Mouse (Mus musculus): Measurements from ENCODE around the gene Bcl9l. TPM values are rescaled to one million over a fixed set of nuclear protein-coding genes. Genes with fewer than 3 reads are reported as not detected.

Bcl9l gene
- polyA plus RNA-seq, 1 experiment from 2014 or later, result 12.5 TPM

- Histone ChIP-seq H3K4me2 (no peak overlapping the region), H3K27ac (no peak overlapping the region), H3K27me3 (replicated peaks) (no peaks in the 10 kb centered on the region), H3K9ac (no peak overlapping the region), H3K36me3 (replicated peaks) (no peaks in the 10 kb centered on the region), H3K9me3 (no peaks in the 10 kb centered on the region), H3K4me3 (no peak overlapping the region), H3K4me1 (peaks cover 18% of the 10 kb centered on the region)
- no peak for ATAC-seq (replicated peaks)
- WGBS, result 48% methylated on average over 1 of the region's 1 CpGs
Measured at GRCm38 (mm10) chr9:44474327-44474726, 8.3 kb upstream of the Bcl9l start.

GRCm38 (mm10) chr9:44475936-44476335, 6.7 kb upstream of the Bcl9l start:
- no peaks in the 10 kb centered on the region for H3K9me3 ChIP-seq
- H3K4me3 ChIP-seq, result no peak overlapping the region
- H3K36me3 ChIP-seq (replicated peaks), result no peaks in the 10 kb centered on the region
- WGBS, result 96% methylated on average over 3 of the region's 3 CpGs
- H3K27me3 ChIP-seq (replicated peaks), result no peaks in the 10 kb centered on the region
- no peak for ATAC-seq (replicated peaks)
- H3K9ac ChIP-seq, result no peak overlapping the region
- H3K27ac ChIP-seq, result no peak overlapping the region
- peaks cover 22% of the 10 kb centered on the region for H3K4me1 ChIP-seq
- no peak overlapping the region for H3K4me2 ChIP-seq

- no peaks in the 10 kb centered on the region for H3K9me3 ChIP-seq
- 0 out of 2 replicates have a peak, but pooled peaks have one; percentile 7 for ATAC-seq (replicated peaks)
Measured at GRCm38 (mm10) chr9:44477339-44478228, 5.0 kb upstream of the Bcl9l start.

DNA sequence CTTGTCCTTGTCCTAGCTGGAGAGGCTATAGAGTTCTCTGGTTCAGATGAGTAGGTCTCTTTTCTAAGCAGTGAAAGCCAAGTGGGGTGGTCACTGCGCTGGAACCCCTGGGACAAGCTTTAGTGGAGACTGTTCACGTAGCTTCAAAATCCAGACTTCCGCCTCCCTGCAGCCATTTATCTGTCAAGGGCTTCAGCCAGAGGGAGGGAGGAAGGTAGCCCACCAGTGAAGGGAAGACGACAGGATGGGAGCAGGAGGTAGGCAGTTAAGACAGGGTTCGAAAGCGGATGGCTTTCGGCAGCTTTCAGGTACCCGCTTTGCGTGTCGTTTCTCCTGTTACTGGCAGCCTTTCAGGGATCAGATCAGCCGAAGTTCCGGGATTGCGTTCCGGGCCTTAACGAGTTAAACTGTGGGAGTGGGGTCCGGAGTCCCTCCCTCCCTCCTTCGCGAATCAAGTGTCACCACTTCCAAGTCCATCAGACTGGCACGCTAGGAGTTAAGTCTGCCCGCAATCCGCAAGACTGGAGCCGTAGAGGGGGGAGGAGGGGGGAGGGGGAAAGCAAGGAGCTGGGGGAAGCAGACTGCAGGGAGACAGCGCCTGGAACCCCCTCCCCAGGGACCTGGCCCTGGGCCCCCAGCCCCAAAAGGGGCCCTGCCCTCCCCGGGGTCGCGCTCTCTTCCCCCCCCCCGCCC, 4.2 kb upstream of the Bcl9l start:
- H3K9me3 ChIP-seq, result no peaks in the 10 kb centered on the region
- peak overlapping the region; percentile 98 for H3K9ac ChIP-seq
- peak overlapping the region; percentile 97 for H3K4me2 ChIP-seq
- no peaks in the 10 kb centered on the region for H3K36me3 ChIP-seq (replicated peaks)
- peak; percentile 53 for ATAC-seq (replicated peaks)
- H3K27ac ChIP-seq, result peak overlapping the region; percentile 99
- peaks cover 33% of the 10 kb centered on the region for H3K4me1 ChIP-seq
- under 1% methylated on average over 24 of the region's 27 CpGs for WGBS
- H3K4me3 ChIP-seq, result peak overlapping the region; percentile 97
- no peaks in the 10 kb centered on the region for H3K27me3 ChIP-seq (replicated peaks)

More at GRCm38 (mm10) chr9:44477339-44478228, 5.0 kb upstream of the Bcl9l start:
- Histone ChIP-seq H3K27ac (peak overlapping the region; percentile 99), H3K4me3 (peak overlapping the region; percentile 97), H3K27me3 (replicated peaks) (no peaks in the 10 kb centered on the region), H3K36me3 (replicated peaks) (no peaks in the 10 kb centered on the region), H3K4me1 (peaks cover 33% of the 10 kb centered on the region), H3K9ac (peak overlapping the region; percentile 98), H3K4me2 (peak overlapping the region; percentile 97)
- WGBS, result 4% methylated on average over 24 of the region's 24 CpGs

DNA sequence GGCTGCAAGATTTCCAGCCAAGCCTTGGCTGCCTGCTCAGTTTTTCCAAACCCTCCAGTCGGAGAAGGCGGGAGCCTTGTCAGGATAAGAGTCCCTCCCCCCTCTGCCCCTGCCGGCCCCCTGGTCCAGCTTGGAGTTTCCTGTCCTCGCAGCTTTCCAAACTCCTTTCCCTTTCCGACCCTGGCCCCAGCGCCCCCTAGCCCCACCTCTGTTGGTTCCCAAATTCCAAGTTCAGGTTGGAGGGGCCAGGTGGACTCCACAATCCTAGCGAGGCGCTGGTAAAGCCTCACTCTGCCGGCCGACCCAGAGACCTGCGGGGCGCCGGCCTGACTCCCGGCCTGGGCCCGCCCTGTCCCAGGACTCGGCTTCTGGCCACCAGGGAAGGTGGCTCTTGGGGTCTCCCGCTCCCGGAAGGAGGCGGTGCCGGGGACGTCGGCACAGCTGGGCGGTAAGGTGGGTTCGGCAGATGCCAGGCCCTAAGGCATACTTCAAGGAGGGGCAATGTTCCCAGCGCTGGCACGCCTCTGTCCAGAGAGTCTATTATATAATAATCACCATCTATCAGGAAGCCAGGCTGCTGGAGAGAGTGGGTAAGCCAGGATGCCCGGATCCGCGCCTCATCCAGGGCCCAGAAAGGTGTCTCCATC, 3.5 kb upstream of the Bcl9l start:
- H3K9me3 ChIP-seq, result no peaks in the 10 kb centered on the region
- H3K27me3 ChIP-seq (replicated peaks), result no peaks in the 10 kb centered on the region
- H3K4me2 ChIP-seq, result peak overlapping the region; percentile 97
- H3K4me1 ChIP-seq, result peaks cover 38% of the 10 kb centered on the region
- H3K27ac ChIP-seq, result peak overlapping the region; percentile 99
- peak overlapping the region; percentile 97 for H3K4me3 ChIP-seq
- WGBS, result under 1% methylated on average over 29 of the region's 29 CpGs
- H3K9ac ChIP-seq, result peak overlapping the region; percentile 98
- peak; percentile 57 for ATAC-seq (replicated peaks)
- H3K36me3 ChIP-seq (replicated peaks), result no peaks in the 10 kb centered on the region

DNA sequence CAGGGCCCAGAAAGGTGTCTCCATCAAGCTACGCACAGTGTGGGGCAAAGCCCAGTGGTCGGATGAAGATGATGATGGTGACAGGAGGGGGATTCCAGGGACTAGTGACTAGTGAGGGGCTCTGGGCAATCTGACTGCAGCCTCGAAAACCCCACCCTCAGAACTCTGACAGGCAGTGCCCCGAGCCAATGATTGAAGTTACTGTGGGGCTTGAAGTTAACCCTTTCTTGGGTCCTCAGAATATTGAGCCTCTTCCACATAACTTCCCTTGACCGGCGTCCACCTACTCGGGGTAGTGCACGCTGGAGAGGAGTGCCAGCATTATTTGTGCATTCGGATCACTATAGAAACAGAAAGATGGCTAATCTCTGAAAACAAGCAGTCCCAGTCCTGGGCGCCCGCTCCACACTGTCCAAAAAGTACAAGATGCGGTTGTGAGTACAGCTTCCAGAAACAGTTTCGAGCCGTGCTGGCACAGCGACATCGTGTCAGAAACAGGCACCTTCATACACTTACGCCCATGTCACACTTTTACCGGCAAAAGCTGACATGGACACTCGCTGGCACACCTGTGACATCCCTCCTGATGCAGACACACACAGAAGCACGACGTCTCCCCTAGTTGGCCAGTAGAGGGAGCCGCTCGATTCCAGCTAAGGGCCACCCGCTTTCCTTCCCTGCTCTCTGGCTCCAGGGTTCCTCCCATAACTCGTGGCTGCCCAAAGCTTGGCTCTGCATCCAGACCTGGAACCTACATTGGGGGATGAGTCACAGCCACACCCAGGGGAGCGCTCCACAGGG, 2.8 kb upstream of the Bcl9l start:
- ATAC-seq (replicated peaks), result peak; percentile 72
- Histone ChIP-seq H3K9me3 (no peaks in the 10 kb centered on the region), H3K9ac (peak overlapping the region; percentile 98), H3K4me1 (peaks cover 45% of the 10 kb centered on the region), H3K27ac (peak overlapping the region; percentile 99), H3K4me2 (peak overlapping the region; percentile 97), H3K27me3 (replicated peaks) (no peaks in the 10 kb centered on the region), H3K4me3 (peak overlapping the region; percentile 97), H3K36me3 (replicated peaks) (no peaks in the 10 kb centered on the region)
- under 1% methylated on average over 26 of the region's 26 CpGs for WGBS

- H3K4me3 ChIP-seq, result peak overlapping the region; percentile 84
- peak overlapping the region; percentile 93 for H3K4me2 ChIP-seq
- H3K36me3 ChIP-seq (replicated peaks), result no peaks in the 10 kb centered on the region
- peaks cover 67% of the 10 kb centered on the region for H3K4me1 ChIP-seq
- no peaks in the 10 kb centered on the region for H3K27me3 ChIP-seq (replicated peaks)
- H3K9ac ChIP-seq, result peak overlapping the region; percentile 97
- WGBS, result 12% methylated on average over 3 of the region's 3 CpGs
- ATAC-seq (replicated peaks), result no peak
- peak overlapping the region; percentile 98 for H3K27ac ChIP-seq
- H3K9me3 ChIP-seq, result no peaks in the 10 kb centered on the region
Measured at GRCm38 (mm10) chr9:44482112-44482511, 513 bp upstream of the Bcl9l start.

DNA sequence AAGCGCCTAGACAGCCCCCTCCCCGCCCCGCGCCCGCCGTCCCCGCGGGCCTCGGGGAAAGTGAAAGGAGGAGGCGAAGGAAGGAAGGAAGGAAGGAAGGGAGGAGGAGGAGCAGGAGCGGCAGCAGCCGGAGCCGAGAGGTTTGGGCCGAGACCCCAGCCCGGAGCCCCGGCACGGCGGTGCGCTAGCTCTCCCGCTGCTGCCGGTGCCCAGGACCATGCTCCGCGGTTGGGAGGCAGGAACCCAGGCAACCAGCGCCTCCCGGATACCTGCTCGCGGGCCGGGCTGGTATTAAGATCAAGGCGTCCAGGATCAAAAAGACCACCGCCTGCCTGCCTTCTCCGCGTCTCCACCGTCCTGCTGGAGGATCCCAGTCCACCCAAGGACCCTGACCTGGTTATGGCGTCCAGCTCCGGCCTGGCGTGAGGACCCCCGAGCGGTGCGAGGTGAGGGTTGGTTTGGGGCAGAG, 450 bp downstream of the Bcl9l start:
- Histone ChIP-seq H3K36me3 (replicated peaks) (no peaks in the 10 kb centered on the region), H3K9ac (peak overlapping the region; percentile 97), H3K4me2 (peak overlapping the region; percentile 93), H3K27ac (peak overlapping the region; percentile 98), H3K4me3 (peak overlapping the region; percentile 84), H3K9me3 (no peaks in the 10 kb centered on the region), H3K4me1 (peaks cover 67% of the 10 kb centered on the region), H3K27me3 (replicated peaks) (no peaks in the 10 kb centered on the region)
- no peak for ATAC-seq (replicated peaks)
- WGBS, result 0% methylated on average over 36 of the region's 39 CpGs

DNA sequence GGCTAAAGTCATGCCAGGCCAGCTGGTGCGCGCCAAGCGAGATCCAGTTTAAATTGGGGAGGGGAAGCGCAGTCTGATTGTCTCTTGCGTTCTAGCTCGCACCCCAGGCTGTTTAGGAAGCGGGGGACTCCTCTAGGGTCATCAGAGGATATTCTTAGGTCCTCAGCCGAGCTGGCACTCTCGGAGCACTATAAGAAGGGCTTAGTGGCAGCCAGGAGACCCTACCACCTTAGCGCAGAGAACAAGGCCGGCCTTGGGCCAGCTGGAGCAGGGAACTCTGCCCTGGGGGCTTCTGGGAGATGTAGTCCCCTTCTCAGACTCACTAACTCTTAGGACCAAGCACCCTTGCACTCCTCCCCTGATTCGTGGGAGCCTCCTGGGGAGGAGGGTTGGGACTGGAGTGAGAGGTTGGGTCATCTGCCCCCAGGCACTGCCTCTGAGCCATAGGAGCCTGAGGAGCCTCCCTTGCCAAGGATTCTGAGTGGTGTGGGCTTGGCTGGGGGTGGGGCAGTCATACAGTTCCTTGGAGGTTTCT, 952 bp downstream of the Bcl9l start:
- Histone ChIP-seq H3K4me2 (peak overlapping the region; percentile 93), H3K27me3 (replicated peaks) (no peaks in the 10 kb centered on the region), H3K36me3 (replicated peaks) (no peaks in the 10 kb centered on the region), H3K4me1 (peaks cover 69% of the 10 kb centered on the region), H3K27ac (peak overlapping the region; percentile 98), H3K4me3 (peak overlapping the region; percentile 84), H3K9ac (peak overlapping the region; percentile 97), H3K9me3 (no peaks in the 10 kb centered on the region)
- ATAC-seq (replicated peaks), result no peak
- WGBS, result 0% methylated on average over 12 of the region's 12 CpGs

- peak overlapping the region; percentile 84 for H3K4me3 ChIP-seq
- WGBS, result 24% methylated on average over 7 of the region's 7 CpGs
- peak overlapping the region; percentile 97 for H3K9ac ChIP-seq
- peak overlapping the region; percentile 93 for H3K4me2 ChIP-seq
- H3K4me1 ChIP-seq, result peaks cover 79% of the 10 kb centered on the region
- no peaks in the 10 kb centered on the region for H3K27me3 ChIP-seq (replicated peaks)
- no peaks in the 10 kb centered on the region for H3K9me3 ChIP-seq
- H3K36me3 ChIP-seq (replicated peaks), result no peaks in the 10 kb centered on the region
- H3K27ac ChIP-seq, result 0 out of 2 replicates have a peak overlapping the region, but pooled peaks have one; percentile 98
- no peak for ATAC-seq (replicated peaks)
Measured at GRCm38 (mm10) chr9:44484311-44485104, 1.9 kb downstream of the Bcl9l start.

Measured in midbrain, embryonic 15.5 days (tissue).